Mouse (Mus musculus): ENCODE data around the gene Ccdc157.
"Not testable (repeated sequence)": the region's sequence is repeated elsewhere in the genome, so short reads cannot be mapped to it uniquely, and the experiment has no call there.

Ccdc157 gene

DNA sequence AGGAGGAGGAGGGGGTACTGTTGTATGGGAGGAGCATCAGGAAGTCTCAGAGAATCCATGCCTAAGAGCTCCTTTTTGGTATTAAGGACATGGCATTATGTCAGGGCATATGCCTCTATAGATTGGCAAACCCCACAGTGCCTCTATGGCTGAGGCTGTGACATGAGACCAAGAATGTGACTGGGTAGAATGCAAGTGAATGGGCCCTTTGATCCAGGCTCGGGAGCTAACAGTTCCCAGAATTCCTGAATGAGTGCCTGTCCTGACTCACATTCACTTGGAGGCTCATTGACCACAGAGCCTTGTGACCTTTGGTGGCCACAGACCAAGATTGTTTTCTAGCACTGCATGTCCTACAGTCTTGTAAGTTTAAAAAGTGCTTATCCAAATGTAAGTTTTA, 22.0 kb upstream of the Ccdc157 start:
- no peak for DNase-seq (ENCODE audit: low spot score)

DNA sequence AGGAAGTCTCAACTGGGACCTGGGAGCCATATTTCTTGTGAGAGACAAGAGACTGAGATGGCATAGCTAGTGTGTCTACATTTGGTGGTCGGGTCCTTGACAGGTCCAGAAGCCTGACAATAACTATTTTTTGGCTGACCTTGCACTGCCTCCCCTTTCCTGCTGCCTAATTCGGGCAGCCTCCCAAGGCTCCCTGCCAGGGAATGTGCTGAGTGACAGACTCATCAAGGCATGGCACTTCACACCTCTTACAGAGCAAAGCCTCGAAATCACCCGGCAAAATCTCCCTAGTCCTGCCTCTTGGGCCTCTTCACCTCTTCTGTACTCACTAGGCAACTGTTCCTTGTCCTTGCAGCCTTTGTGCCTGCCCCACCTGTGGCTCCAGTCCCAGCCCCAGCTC, 17.6 kb upstream of the Ccdc157 start:
- no peak for DNase-seq (ENCODE audit: low spot score)

DNA sequence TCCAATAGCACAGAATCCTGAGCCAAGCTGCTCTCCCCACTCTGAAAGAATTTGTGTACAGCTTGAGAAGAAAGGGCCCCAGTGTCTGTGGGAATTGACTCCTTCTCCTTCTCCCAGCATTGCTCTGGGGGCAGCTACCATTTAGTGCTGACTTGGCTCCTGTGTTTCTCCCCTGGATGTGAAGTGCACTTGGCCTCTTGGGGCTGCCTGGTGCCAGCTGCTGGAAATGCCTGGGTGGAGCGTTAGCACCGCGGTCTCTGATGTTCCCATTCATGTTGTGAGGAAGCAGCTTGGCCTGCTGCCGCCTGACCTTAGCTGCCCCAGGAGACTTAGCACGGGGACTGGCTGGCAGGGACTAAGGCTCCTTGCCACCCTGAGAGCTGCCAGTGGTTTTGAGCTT, 14.5 kb upstream of the Ccdc157 start:
- DNase-seq (ENCODE audit: low spot score) = no peak

DNA sequence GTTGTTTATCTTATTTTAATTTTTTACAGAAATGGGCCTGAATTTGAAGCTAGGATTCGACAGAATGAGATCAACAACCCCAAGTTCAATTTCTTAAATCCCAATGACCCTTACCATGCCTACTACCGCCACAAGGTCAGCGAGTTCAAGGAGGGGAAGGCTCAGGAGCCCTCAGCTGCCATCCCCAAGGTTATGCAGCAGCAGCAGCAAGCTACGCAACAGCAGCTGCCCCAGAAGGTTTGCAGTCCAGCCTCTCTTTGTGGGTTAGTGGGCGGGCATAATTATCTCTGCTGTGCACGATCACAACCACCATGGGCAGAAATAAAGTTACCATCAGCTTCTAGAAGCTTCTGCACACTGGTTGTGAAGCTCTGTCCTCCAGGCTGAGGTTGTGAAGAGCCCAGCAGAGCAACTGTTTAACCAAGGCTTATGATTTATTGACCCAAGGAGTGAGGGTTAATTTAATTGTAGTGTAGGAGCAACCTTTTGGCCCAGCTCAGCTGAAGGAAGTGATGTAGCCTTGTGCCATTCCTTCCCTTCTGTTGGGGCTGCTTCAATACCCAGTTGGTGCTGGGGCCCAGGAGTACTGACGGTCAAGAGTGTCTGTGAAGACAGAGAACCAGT, 6.5 kb upstream of the Ccdc157 start:
- DNase-seq (ENCODE audit: low spot score) = no peak

DNA sequence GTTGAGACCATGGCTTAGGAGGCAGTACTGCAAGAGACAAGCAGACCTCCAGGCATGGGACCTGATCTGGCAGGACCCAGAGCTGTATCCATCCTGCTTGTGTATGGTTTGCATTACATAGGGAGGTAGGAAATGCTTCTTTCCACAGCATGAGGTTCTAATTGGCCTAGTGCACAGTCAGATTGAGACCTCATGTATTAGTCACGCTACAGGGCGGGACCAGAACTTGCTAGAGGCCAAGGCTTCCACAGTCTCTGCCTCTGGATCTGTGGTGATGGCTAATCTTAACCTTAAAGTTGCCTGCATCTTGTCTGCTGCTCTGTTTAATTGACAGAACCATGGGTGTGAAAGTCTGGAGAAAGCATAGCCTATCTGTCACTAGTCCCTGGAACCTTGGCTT, 4.6 kb upstream of the Ccdc157 start:
- DNase-seq (ENCODE audit: low spot score) = no peak

DNA sequence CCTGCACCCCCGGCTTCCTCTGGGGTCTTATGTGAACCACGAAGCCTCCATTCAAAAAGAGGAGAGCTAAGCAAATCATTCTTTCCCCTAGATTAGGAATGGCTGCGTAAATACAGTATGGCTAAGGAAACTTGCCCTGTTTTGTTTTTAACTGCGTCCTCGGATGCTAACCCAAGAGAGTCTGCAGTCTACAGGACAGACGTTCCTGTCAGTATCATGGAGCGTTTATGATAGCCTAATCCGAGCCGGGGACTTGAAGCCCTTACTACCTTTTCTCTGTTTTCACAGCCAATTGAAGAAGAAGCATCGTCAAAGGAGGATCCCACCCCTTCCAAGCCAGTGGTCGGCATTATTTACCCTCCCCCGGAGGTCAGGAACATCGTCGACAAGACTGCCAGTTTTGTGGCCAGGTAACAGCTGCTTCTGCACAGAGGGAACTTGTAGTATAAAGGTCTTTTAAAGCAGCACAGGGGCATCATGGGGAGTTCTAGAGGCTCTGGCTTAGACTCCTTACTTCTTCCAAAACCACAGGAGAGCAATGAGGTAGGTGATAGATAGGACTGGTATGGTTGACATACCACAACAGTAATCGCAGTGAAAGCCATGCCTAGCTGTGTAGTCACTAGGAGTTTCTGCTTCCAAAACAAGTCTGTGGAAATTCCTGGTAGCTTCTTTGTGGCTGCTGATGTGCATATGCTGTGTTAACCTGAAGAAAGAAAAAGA, 826 bp upstream of the Ccdc157 start:
- DNase-seq (ENCODE audit: low spot score) = no peak

DNA sequence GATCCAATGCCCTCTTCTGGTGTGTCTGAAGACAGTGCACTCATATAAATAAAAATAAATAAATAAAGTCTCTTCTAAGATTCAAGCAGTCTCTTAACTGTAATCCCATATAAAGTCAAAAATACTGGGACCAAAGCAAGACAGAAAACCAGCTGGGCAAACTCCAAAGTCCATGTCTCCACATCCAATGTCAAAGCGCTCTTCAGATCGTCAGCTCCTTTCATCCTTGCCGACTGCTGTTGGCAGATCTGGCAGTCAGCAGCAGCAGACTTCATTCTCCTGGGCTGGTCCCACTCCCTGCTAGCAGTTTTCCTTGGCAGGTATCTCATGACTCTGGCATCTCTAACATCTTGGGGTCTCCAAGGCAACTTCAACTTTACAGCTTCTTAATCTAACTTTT, 1.4 kb downstream of the Ccdc157 start:
- no peak for DNase-seq (ENCODE audit: low spot score)

DNA sequence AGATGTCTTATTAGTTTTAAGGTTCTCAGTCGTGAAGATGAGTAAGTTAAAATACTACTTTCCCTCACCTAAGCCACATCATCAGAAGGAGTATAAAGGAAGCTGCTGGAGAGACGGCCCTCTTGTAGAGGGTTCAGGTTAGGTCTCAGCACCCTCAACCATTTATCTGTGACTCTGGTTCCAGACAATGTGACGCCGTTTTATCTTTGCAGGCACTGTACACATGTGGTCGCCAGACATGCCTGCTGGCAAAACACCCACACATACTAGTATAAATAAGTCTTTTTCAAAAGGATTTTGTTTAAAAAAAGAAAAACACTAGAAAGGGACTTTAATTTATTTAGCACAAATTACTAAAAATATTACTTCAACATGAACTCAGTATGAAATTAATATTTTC, 4.5 kb downstream of the Ccdc157 start:
- no peak for DNase-seq (ENCODE audit: low spot score)

DNA sequence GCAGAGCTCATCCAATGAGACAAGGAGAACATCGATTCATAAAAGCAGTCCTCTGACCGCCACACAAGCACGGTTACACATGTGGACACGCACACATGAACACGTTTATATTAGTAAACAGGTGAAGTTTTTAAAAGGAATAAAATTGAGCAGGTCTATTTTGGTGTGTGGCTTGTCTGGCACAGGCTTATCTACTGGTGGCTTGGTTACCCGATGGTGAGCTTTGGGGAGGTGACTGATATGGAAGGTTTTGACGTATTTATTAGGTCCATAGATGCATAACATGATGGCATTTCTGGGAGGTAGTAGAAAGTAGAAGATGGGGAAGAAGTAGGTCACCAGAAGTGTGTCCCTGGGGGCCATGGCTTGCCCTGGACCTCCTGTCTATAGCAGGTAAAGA, 6.4 kb downstream of the Ccdc157 start:
- no peak for DNase-seq (ENCODE audit: low spot score)

DNA sequence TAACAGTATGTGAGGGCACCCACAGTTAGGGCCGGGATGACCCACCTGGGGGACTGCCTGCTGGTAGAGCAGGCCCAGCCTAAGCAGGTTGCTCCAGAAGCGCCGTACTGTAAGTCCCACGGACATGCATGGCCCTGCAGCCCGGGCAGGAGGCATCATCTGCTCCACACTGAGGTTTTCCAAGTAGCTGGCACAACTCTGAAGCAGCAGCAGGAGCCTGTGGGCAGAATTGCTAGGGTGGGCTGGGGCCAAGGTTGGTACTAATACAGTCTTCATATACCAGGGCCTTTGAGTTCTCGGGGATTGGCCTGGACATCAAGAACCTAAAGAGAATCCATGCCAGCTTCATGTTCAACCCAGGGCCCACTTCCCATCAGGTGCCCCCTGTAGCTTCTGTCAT, 10.2 kb downstream of the Ccdc157 start:
- no peak for DNase-seq (ENCODE audit: low spot score)

DNA sequence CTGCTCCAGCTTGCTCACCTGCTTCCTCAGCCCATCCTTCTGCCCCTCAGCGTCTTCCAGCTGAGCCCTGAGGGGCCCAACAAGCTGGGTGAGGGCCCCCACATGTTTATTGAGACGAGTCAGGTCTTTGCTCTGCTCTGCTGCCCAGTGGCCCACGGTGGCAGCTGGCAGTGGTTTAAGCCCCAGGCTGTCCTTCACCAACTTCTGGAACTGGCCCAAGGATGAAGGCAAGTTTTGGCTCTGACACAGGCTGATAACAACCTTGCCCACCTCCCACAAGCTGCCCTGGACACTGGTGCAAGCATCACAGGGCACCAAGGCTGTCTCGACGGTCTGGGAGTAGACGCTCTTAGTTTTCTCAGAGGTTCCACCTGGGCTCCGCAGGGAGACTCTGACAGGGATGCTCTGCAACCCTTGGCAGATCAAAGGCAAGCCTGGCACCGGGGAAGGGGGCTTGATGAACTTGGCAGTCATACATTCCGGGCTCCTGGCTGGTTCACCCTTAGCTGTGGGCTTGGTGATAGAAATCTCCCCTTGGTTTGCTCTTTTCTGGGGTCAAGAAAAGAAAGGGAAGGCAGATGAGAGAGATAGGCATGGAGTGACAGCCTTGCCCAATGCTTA, 11.4 kb downstream of the Ccdc157 start:
- no peak for DNase-seq (ENCODE audit: low spot score)

DNA sequence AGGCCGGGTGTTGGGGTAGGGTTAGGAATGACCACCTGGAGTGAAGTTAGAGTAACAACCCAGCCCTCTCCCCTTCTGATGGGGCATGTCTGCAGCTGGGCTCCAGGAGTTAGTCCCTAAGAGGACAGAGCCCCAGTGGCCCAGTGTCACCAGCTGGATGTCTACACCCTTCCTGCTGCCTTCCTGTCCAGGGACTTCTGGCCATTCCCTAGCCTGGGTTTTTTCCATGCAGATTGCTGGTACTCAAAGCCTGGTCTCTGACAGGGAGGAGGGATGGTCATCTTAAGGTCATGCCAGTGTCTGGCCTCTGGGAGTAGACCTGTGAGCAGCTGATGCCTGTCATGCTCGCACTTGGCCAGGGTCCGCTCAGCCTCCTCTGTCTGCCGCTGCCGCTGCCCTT, 12.0 kb downstream of the Ccdc157 start:
- DNase-seq (ENCODE audit: low spot score) = no peak

DNA sequence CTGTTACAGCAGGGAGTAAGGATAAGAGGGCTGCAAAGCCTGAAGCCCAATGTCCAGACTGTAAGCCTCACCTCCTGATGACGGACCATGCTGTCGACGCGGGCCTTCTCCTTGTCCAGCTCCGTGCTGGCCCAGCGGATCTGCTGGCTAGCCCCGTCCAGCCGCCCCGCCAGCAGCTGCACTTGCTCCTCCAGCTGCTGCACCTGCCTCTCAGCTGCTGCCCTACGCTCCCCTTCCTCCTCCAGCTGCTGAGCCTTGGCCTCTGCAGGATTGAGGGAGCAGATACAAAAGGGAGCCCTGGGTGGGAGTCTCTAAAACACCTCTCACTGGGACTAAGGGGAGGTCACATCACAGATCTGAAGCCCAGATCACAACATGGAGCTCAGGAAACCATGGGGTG, 13.0 kb downstream of the Ccdc157 start:
- no peak for DNase-seq (ENCODE audit: low spot score)

DNA sequence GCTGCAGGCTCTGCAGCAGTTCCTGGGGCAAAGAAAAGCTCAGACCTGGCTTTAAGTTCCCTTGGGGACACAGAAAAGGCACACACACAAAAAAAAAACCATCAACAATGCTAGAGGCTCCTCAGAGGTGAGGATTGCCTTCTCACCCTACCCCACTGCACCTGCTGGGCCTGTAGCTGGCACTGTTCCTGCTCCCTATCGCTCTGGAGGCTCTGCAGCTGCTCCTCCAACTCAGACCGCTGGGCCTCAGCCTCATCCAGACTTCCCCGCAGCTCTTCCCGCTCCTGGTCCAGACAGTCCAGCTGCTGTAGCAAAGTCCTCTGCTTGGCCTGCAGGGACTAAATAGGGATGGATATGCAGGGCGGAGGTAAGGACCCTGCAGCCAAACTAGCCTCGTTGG, 13.7 kb downstream of the Ccdc157 start:
- no peak for DNase-seq (ENCODE audit: low spot score)

DNA sequence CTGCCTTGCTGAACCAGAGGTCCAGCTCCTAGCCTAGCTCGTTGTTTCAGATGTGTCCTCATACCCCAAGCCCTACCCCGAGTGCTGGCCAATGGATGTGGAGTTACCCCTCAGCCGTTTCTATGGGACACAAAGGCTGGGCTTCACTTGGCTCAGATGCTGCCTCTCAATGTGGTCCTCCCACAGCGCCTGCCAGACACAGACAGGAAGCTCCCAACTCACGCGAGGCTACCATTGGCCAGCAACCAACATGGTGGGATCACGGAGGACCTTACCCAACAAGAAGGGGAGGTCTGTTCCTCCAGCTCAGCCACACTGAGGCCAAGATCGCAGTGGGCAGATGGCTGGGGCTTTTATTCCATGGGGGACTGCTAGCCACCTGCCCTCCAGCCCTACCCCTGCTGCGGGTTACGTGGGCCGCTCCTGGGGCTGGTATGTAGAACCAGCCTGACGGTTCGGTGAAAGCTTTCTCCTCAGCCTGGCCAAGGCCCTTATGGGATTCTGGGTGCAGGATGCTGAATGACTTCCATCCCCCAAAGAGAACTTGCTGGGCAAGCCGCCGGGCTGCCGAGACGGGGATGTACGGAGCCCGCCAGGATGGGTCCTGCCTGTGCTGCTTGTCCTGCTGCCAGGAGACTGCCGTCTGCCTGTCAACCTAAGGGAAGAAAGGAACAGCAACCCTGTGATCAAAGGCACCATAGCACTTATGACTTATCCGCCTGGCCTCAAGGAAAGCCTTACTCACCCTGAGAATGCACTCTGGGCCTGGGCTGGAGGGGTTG, 16.6 kb downstream of the Ccdc157 start:
- no peak for DNase-seq (ENCODE audit: low spot score)

DNA sequence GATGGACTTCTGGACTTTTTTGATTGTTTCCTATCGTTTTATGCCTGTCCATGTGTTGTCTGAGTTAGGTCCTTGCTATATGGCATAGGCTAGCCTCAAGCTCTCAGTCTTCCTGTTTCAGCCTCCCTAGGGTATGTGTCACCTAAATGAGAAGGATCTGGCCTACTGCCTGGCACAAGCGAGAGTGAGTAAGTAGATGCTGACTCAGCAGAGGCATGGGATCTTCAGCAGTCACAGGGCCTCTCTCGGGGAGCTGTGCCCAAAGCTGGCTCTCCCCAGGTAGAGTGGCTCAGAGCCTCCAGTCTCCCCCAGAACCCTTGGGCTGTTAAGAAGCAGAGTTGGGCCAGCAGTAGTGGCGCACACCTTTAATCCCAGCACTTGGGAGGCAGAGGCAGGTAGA, 17.7 kb downstream of the Ccdc157 start:
- DNase-seq (ENCODE audit: low spot score) = no peak

DNA sequence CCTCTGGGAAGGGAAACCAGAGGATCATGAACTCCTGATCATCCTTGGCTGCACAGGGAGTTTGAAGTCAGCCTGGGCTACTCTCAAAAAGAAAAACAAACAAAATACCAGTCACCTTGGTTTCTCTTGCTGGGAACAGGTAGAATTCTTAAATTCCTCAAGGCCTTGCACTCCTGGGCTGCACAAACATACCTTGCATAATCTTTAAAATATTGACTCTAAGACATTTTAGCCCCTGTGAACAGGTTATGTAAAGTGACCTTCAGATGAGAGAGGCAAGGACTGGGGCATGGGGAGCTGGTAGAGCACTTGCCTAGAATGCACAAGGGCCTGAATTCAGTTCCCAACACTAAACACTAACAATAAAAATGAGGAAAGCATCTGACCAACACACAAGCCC, 18.6 kb downstream of the Ccdc157 start:
- no peak for DNase-seq (ENCODE audit: low spot score)

DNA sequence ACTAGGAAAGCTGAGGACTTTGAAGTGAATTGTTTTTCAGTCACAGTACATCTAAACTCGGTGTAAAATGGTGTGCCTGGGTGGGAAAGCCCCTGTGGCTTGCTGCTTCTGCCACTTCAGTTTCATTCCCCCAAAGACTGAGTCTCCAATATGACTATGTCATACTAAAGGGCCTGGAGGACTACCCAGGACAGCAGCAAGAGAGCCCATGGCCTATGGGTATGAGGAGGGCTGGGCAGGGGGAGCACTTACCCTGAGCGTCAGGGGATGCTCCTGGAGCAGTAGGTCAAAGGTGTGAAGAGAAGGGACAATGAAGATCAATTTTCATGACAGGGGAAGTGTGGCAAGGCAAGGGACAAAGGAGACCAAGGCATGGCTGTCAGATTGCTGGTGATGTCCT, 21.1 kb downstream of the Ccdc157 start:
- no peak for DNase-seq (ENCODE audit: low spot score)

DNA sequence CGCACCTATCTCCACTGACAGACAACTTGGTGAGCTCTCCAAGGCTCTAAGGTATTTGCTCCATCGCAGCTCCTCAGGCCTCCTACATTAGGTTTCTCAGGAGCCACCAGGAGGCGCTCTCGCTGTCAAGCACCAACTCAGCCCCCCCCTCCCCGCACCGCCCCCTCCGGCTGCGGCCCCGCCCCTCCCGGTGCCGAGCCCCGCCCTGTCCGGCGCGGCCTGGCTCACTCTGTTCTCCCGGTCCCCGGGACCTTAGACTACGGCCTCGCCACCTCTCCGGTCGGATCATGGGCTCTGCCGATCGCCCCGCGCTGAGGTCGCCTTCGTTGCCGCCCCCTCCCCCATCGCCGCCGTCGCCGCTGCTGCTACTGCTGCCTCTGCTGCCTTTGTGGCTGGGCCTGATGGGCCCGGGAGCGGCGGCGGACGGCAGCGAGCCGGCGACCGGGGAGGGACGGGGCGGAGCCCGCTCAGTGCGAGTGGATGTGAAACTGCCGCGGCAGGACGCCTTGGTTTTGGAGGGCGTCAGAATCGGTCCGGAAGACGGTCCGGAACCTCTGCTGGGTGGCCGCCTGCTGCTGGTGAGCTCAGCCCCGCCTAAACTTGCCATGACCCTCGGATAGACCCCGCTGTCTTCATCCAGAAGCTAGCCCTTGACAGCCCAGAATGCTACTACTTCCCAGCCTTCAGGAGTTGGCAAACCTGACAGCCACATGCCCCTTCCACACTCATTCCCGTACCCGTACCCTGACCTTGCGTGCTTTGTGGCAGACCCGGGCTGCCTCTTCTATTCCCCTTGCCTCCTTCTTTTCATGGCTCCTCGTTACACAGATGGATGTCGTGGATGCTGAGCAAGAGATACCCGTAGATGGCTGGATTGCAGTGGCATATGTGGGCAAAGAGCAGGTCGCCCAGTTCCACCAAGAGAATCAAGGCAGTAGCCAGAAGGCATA, 24.8 kb downstream of the Ccdc157 start, which contains the start of gene Rnf215:
TSS of gene Rnf215 (plus strand) at position 217 of the 950 bp plus-strand sequence.
- peak; percentile 85 for DNase-seq (ENCODE audit: low spot score)

DNA sequence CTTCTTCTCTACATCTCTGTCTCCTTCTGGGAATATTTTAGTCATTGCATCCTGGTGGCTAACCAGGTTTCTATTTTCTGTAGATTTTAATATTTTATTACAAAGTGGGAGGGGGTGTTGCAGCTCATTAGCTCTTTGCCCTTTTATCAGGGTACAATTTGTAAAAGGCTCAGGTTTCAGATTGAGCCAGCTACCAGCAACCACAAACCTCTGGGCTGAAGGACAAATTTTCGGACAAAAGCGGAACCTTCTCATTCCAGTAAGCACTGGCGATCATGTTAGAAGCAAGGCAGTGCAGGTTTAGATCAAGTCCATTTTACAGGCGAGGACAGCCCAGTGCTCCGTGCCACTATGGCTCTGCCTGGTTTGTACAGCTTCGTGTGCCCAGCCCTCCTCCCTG, 25.7 kb downstream of the Ccdc157 start:
- DNase-seq (ENCODE audit: low spot score) = no peak

DNA sequence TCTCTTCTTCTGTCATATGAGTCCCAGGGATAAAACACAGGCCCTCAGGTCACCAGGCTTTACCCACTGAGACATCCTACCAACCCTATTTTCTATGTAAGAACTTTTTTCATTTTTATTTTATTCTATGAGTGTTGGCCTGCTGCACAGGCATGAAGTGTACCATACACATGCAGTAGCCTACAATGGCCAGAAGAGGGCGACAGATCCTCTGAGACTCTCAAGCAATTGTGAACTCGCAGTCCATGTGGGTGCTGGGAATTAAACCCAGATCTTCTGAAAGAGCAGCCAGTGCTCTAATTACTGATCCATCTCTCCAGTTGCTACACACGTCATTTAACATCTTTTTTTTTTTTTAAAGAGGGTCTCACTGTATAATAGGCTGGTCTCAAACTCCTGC, 26.6 kb downstream of the Ccdc157 start:
- DNase-seq (ENCODE audit: low spot score) = peak; percentile 62

DNA sequence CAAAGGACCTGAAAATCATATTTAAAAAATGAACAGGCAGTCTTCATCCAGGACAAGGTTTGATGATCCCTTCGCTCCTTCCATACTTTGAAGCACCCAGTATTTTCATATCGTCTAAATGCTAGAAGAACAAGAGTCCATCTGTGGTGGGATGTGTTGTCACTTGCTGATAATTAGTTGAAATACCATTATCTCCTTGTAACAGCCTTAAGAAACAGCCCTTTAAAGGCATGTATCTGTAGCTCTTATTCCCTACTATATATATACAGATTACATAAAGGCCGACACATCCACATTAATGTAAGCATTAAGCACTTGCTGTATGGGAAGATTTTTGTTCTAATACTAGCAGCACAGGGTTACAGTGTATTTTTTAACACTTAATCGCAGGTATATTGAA, 31.6 kb downstream of the Ccdc157 start:
- not testable (repeated sequence) for DNase-seq (ENCODE audit: low spot score)
